Mouse (Mus musculus): ENCODE data around the gene Map3k5.
"Not testable (repeated sequence)": the region's sequence is repeated elsewhere in the genome, so short reads cannot be mapped to it uniquely, and the experiment has no call there.

The Map3k5 gene

DNA sequence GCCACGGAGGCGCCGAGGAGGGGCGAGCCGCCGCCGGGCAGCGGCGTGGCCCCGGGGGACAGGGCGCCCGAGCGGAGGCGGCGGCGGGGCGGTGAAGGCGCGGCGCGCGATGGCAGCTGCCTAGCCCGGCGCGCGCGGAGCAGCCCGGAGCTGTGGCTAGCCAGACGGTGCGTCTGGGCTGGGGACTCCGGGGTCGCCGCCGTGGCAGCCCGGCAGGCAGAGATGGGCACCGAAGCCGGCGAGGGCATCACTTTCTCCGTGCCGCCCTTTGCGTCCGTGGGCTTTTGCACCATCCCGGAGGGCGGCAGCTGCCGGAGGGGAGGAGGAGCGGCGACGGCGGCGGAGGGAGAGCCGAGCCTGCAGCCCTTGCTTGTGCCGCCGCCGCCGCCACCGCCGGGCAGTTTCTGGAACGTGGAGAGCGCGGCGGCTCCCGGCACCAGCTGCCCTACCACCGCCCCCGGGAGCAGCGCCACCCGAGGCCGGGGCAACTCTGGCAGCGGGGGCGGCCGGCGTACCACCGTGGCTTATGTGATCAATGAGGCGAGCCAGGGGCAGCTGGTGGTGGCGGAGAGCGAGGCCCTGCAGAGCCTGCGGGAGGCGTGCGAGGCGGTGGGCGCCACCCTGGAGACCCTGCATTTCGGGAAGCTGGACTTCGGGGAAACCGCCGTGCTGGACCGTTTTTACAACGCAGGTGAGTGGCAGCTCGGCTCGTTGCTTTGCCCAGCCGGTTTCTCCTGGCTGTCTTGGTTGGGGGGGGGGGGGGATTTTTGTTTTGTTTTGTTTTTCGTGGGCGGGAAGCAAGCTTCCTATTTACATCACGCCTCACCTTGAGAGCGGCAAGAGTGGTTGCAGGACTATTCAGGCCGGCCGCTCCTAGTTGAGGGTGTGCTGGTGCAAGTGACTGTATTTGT is at the start of gene Map3k5:
TSS of gene Map3k5 (plus strand) at position 89 of the 911 bp plus-strand sequence.
- peak in 1 of 2 experiments; percentile 60 for DNase-seq

DNA sequence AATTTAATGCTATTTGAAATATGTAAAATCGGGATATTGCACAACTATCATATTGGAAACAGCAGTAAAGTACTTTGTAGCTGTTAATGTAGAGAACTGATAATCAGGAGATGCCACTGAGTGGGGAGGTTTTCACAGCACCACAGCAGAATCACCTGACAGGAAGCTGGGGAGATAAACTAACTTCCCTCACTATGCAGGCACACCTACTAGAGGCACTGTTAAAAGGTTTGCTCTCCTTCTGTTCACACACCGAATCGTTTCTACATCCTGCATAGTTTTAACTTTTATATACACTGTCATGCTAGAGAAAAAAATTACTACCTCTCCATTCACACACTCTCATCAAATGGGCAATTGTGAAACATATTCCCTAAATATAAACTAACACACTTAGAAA is 48.0 kb upstream of the Map3k5 start:
- no peak for DNase-seq

DNA sequence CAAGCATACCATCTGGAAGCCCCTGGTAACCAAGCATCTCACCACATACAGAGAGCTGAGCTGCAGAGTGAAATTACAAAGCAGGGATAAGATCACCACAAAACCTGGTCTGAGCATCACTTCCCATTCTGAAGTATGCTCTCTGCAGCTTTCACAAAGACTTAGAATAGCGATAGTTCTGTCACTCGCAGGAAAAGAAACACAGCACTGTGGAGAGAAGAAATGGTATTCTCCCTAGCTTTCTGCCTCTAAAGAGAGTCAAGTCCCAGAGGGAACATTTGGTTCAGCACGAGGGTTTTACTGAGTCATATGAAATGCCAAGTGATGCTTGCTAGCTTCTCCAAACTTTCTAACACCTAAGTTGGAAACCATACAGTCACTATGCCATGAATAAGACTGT is 44.4 kb upstream of the Map3k5 start:
- no peak for DNase-seq

DNA sequence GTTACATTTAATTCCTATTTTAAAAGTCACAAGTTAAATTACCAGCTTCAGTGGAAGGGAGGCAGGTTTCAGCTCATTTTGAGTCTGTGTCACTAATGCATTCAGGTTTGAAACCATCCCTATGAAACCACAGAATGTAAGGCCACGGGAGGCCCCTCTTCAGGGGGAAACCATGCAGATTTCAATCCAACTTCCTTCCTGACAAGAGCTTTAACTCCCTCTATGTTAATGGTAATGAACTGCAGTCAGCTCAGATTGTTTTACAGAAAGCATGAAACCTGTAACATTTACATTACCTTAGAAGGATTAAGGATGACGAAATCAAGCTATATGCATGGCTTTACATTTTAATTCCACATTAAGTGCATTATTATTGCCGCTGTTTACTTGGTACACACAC is 42.6 kb upstream of the Map3k5 start:
- no peak for DNase-seq

DNA sequence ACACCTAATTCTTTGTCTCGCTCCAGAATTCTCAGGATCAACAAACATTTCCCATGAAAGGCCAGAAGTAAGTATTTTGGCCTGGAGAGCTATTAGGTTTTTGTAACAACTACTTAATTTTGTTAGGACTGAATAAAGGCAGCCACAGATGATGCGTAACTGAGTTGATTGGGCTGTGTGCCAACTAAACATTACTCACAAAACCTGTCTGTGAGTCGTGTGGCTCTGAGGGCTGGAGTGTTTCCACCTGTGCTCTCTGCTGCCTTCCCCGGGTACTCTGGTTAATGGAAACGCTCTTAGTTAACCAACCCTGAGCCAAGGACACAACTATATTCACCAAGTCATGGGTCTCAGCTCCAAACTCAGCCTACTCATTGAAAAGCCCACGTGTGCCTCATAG is 41.1 kb upstream of the Map3k5 start:
- no peak for DNase-seq

DNA sequence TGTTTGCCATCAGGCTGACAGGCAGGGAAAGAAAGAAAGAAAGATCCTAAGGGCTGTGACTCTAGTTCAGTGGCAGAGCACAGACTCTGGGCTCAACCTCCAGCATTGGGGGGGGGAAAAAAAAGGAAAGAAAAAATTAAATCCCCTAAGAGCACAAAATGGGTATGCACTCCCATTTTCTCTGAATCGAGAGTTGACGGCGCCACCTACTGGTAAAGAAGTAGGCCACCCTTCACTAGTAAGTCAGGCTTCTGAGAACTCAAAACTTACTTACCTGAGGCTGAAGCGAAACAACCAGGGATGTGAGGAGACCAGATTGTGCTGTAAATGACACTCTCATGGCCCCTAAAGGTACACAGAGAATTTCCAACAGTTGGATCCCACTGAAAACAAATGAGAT is 40.3 kb upstream of the Map3k5 start:
- DNase-seq = peak; percentile 27 to 30

DNA sequence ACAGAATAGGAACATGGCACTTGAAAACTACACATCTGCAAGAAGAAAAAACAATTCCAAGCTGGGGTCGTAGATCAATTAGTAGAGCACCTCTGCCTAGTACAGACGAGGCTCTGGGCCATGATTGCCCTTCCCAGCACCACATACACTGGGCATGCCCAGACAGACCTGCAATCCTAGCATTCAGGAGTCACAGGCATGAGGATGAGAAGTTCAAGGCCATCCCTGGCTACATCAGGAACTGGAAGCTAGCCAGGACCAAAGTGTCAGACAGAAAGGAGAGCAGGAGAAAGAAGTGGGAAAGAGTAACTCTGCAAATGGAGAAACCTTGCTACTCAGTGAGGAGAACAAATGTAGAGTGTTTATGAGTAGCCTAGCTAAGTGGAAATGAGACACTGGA is 34.1 kb upstream of the Map3k5 start:
- DNase-seq = no peak

DNA sequence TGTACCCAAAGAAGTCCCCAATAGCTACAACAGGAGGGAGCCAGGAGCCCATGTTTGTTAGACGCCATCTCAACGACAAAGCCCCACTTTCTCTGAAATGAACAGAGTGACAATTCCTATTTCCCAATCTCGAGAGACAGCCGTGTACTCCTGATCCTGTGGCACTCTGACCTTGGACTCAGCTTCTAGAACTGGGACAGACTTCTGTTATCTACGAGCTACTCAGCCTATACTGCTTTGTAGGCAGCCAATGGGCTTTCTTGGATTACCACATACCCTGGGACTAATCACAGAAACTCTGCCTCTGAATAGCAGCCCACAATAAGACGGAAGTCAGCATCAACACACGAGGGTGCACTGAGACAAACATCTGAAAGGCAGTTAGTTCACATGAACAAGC is 32.3 kb upstream of the Map3k5 start:
- no peak for DNase-seq

DNA sequence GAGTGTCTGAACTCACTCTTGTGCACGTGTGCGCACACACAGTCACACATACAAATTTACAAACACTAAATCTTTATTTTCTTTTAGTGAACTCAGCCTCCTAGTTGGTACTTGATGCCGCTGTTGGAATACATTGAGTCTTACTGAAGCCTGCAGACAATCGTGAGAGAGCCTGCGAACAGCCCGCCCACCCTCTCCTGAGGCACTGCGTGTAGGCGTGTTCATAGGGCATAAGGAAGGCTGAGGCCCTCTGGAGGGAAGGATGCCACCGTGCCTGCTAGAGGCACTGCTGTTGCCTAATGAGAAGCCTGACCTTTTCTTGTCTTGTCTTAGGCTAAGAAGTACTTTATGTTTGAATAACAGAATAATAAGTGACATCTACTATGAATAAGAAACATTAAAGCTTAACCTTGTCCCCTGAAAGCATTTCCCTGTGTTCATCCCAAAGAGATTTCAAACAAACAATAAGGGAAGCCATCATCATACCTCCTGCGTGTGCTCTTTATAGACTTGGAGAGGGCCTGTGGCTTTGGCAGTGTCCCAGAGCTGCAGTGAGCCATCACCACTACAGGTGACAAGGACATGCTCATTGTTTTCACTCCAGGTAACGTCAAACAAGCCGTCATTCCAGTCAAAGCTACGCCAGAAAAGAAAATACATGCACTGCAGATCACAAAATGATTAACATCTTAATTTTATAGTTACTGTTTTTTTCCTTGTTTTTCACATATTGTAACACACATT is 30.0 kb upstream of the Map3k5 start:
- DNase-seq = no peak

DNA sequence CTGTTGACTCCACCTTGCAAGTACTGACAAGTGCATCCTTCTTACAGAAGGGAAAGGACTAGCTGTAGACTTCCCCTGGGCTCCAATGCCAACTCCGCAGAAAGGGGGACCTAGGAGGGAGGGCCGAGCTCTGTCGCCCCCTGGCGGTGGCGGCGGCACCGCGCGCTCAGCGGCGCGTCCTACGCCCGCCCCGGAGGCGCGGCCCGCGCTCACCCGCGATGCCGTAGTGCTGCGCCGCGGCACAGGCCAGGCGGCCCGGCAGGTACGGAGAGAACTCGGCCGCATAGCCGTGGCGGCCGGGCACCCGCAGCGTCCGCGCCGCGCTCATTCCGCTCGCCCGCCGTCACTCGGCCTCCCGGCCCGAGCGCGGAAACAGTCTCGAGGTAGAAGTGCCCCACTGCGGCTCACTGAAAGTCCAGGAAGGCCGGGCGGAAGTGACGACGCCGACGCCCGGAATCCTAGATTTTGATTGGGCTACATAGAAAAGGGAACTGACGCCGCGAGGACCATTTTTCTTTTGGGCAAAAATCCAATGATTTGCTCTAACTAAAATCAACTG is 26.9 kb upstream of the Map3k5 start, which contains the start of gene Pex7:
TSS of gene Pex7 (minus strand) at position 444 of the 559 bp plus-strand sequence.
- peak; percentile 90 to 91 for DNase-seq

DNA sequence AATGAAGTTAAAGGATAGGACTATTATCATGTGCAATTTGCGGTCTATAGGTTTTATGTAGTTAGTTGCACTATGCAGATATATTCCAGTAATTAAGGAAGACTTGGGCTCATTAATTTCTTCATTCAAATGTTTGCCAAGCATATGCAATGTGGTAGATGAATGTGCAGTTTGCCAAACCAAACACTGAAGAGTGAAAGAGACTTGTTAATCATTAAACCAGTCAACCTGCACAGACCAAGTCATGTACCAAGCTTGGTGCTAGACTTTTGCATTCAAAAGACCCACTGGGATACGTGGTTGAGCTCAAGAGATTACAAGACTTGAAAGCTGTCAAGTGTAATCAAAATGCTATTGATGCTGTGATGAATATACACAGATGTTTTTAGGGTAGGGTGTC is 26.2 kb upstream of the Map3k5 start:
- no peak for DNase-seq

DNA sequence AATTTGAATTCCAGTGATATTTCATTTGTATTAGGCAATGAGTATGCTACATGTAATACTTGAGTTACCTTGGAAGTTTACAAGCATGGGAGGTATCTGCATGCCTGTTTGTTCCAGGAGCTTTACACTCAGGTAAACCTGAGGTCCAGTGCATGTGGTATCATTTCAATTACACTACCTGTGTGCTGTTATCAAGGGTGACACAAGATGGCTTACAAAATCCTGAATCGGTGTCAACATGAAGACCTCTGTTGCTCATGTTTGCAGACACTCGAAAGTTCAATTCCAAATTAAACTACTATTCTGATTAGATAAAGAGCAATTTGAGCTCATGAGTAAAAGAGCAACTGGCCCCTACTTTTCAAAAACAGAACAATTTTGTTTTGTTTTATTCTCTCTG is 23.8 kb upstream of the Map3k5 start:
- no peak for DNase-seq

DNA sequence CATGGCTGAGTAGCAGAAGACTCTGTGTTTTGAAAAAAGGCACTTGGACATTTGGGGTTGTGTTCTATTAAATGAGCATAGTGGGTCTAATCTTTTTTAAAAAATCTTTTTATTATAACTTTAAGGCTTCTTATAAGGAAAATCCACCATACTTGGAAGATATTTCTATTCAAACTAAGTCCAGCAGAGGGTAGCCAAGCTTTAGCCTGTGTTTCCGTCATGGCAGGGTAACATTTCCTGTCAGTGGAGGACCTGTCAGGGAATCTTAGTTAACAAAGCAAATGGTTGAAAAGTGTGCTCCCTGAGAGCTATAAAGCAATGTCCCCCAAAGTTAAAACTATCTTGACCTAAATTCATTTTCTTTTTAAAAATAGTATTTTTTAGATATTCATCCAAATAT is 22.7 kb upstream of the Map3k5 start:
- no peak for DNase-seq

DNA sequence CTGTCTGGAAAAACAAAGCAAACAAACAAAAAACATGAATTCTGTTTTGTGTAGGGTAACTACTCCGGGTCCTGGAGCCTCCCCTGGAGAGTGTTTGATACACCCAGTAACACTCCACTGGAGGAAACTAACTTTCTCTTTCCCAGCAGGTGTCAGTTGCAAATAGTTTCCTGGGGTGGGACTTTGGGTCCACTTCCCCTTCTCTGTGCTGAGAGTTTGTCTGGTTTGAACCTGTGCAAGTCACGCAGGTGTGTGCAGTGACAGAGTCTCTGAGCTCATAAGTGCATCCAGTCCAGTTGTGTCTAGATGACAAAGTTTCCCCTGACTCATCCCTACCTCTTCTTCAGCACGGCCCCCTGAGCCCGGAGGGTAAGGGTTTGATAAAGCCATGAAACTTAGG is 20.5 kb upstream of the Map3k5 start:
- no peak for DNase-seq

DNA sequence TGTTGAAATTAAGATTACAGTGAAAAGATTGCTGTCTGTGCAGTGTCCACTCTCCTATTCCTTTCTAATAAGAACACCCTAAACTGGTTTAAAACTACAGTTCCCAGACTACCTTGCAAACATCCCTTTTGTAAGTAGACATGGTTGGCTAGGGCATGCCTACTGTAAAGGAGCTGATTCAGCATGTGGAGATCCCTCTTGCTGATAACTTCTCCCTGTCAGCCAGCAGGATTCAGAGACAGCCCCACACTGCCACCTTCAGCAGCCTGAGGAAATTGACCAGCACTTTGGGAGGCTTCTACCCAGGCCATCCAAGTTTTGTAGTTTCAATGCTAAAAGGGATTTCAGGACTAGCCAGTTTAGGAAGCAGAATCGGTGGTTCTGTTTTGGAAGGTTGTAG is 19.0 kb upstream of the Map3k5 start:
- DNase-seq = peak; percentile 25 to 33

DNA sequence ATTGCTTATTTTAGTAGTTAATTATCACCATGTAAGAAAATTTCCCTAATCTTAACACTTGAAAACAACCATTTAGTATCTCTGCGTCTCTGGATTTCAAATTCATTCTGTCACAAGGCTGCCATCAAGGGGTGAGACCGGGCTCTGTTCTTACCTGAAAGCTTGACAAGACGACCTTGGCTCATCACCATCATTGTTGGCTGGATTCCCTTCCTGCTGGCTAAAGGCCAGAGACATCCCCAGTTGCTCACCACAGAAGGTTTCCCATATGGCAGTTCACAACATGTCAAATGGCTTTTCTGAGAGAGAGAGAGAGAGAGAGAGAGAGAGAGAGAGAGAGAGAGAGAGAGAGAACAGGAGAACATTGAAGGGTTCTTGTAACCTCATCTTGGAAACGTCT is 11.9 kb upstream of the Map3k5 start:
- DNase-seq = no peak

DNA sequence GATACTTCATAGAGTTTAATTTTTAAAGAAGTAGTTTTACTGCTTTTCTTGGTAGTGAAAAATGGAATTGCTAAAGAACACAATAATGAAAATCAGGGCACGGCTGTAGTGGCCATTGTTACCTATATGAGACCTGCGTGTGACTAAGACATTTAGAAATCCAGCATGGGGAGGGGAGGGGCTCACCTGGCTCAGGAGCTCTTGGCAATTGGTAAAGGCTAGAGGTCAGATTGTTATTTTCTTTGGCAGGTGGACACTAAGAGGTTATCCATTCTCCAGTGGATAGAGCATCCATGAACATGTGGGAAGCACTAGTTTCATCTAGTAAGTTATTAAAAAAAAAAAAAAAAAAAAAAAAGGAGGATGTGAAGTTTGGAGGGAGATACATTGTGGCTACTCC is 10.0 kb upstream of the Map3k5 start:
- no peak for DNase-seq

DNA sequence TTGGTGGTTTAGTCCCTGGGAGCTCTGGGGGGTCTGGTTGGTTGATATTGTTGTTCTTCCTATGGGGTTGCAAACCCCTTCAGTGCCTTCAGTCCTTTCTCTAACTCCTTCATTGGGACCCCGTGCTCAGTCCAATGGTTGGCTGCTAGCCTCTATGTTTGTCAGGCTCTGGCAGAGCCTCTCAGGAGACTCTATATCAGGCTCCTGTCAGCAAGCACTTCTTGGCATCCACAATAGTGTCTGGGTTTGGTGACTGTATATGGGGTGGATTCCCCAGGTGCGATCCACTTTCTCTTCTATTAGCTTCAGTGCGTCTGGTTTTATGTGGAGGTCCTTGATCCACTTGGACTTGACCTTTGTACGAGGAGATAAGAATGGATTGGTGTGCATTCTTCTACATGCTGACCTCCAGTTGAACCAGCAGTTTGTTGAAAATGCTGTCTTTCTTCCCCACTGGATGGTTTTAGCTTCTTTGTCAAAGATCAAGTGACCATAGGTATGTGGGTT is 7.8 kb upstream of the Map3k5 start:
- not testable (repeated sequence) for DNase-seq

DNA sequence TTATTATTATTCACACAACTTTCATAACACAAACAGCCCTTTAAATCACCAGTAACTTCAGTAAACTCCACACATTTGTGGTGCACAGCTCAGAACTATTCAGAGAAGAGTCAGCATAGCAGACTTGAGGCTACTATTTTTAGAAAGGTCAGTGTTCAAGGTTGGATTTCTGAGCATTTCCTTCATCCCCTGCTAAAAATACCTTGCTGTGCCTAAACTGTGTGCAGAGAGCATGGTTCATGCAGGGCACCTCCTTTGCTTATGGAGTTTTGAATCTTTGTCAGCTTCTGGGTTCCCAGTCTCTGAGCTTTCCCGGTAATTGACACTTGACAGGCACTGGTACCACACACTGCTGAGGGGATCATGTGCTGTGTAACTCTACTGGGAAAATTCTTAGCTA is 6.1 kb upstream of the Map3k5 start:
- DNase-seq = no peak

DNA sequence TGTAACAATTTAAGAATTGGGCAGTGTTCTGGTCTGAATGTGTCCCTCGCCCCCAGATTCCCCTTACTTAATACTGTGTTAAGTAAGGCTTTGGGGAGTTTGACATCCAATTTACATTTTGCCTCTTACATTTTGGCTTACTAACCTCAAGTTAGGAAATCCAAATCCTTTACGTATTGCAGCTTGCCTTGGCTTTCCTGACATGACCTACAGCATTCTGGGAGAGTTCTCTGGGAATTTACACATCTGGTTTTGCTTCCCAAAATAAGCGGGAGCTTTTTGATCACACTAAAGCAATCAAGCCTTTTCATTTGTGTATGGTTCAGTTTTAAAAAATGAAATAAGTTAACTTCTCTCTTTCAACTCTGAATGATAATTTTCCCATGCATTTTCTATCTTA is 1.3 kb upstream of the Map3k5 start:
- DNase-seq = no peak

DNA sequence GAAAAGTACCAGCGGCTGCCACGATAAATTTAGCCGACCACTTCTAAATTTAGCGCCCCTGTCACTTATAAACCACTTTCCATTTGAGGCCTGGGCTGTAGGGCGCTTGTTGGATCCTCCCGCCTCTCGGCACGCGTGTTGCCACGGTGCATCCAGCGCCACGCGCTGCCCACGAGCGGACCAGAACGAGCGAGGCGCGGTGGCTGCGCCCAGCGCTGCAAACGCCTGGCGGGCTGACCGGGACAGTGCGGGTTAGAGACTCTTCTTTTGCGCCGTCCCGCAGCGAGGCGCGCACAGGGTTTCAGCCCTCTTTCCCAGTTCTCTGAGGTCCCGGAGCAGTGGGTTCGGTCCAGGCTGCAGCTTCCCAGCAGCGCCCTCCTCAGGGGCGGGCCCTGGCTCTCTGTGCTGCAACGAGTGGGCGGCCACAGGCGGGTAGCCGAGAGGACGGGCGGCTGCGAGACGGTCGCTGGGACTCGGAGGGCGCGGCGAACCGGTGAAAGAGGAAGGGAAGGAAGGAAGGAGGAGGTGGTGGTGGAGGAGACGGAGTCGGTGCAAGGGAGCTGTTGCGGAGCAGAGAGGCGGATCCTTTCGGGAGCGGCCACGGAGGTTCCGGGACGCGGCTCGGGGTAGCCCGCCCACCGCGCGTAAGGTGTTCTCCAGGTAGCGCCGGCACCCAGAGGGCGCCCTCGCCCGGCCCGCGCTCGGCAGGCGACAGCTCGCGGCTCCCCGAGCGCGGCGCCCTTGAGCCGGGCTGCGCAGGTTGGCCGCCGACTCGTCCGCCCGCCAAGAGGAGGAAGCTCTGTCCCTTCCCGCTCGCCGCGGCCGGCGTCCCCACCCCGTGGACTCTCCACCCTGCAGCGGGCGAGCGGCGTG is 525 bp upstream of the Map3k5 start:
- DNase-seq = peak; percentile 87 to 88

DNA sequence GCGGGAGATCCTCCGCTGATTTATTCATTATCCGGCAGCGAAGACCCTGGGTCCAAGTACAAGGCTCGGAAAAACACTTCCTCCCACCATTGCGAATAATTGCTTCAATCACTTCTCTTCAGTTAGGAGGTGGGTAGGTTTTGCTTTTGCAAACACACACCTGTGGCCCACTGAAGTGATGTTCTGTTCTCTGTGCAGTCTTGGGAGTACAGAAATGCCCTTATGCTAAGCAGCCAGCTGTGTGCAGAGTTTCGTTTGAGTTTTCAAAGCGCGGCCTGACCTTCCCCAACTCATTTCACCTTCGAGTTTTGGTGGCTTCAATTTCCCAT is 987 bp downstream of the Map3k5 start:
- peak in 1 of 2 experiments; percentile 18 for DNase-seq

All from thymus, postnatal 36 days (tissue).